Mouse (Mus musculus) gastrocnemius, postnatal 36 days (tissue): ENCODE data around the gene Ap2b1. TPM values are rescaled to one million over a fixed set of nuclear protein-coding genes. Genes with fewer than 3 reads are reported as not detected.
"Not testable (repeated sequence)": the region's sequence is repeated elsewhere in the genome, so short reads cannot be mapped to it uniquely, and the experiment has no call there.

Experiments used
- DNase-seq, 2 experiments: peaks; one replicate each; pipeline ENCODE4 v3.0.0; 2022
- intact Hi-C: fragments of 180-260 bp; cut with DNase I; formaldehyde crosslinking; loops from one replicate; pipeline ENCODE4 v1.15.1; 2025
- total RNA-seq, 2 experiments: library from RNA; stranded (reverse); gene quantifications; 2 replicates each; pipeline ENCODE4 v1.2.3; 2021

Gene Ap2b1
- total RNA-seq, 2 experiments from 2014 or later = 26.1 to 27.3 TPM

DNA sequence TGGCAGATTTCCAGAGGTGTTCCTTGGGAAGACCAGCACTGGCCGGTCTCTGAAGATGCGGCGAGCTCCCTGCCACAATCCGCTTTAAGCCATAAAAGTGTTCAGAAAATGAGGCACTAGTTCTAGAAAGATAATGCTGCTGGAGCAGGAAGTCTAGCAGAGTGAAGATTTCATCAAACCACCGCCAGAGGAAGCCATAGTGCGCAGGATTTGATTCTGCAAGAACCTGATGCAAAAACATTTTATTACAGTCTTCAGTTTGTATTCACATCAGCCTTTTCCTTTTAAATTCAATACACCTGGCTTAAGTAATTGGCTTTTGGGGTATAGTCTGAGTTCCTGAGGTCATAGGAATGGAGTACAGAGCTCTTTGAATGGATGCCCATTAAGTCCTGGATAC lies 1.0 kb upstream of the Ap2b1 start:
- intact Hi-C loops = no loop called here
- DNase-seq = no peak

- no peak for DNase-seq
- intact Hi-C loops = no loop called here
Measured at GRCm38 (mm10) chr11:83299724-83300123, 900 bp downstream of the Ap2b1 start.

DNA sequence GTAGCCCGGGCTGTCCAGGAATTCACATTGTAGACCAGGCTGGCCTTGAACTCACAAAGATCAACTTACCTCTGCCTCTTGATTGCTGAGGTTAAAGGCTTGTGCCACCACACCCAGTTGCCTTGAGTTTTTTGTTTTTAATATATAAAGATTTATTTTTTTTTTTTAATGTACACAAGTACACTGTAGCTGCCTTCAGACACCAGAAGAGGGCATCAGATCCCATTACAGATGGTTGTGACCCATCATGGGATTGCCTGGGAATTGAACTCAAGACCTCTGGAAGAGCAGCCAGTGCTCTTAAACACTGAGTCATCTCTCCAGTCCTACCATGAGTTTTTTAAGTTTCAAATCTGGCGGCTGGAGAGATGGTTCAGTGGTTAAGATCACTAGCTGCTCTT lies 2.6 kb downstream of the Ap2b1 start:
- intact Hi-C loops = no loop called here
- no peak for DNase-seq

DNA sequence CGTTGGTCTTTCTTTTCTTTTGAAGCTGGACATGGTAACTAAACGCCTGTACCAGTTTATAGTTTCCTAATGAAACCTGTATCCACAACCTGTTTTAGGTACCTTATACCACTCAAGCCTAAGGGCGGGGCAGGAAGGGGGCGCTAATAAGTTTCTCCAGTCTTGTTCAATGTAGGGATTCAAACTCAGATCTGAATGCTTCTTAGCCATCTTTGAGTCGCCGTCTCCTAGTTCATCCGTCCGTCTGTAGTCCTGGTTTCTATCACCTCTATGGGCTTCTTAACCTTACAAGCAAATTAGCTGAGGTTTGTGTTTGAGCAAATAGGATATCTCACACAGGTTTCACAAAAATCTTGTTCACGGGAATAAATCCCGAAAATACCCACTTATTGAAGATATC lies 3.3 kb downstream of the Ap2b1 start:
- intact Hi-C loops = no loop called here
- no peak for DNase-seq

- intact Hi-C loops = no loop called here
- peak; percentile 88 to 91 for DNase-seq
Measured at GRCm38 (mm10) chr11:83302526-83303251, 3.9 kb downstream of the Ap2b1 start, which contains the start of gene Pex12. Gene Pex12, minus strand, starts transcription at chr11:83302586.

- no peak for DNase-seq
- intact Hi-C loops = no loop called here
Measured at GRCm38 (mm10) chr11:83303751-83304150, 4.9 kb downstream of the Ap2b1 start.

- DNase-seq = no peak
Measured at GRCm38 (mm10) chr11:83304485-83304884, 5.7 kb downstream of the Ap2b1 start.

GRCm38 (mm10) chr11:83306700-83307253 lies 8.0 kb downstream of the Ap2b1 start:
- intact Hi-C loops = no loop called here
- no peak for DNase-seq

More at GRCm38 (mm10) chr11:83304485-83304884, 5.7 kb downstream of the Ap2b1 start:
- intact Hi-C loops = no loop called here

- intact Hi-C loops = no loop called here
- no peak for DNase-seq
Measured at GRCm38 (mm10) chr11:83312471-83312870, 13.6 kb downstream of the Ap2b1 start.

- intact Hi-C loops = no loop called here
- DNase-seq = no peak
Measured at GRCm38 (mm10) chr11:83319048-83319447, 20.2 kb downstream of the Ap2b1 start.

DNA sequence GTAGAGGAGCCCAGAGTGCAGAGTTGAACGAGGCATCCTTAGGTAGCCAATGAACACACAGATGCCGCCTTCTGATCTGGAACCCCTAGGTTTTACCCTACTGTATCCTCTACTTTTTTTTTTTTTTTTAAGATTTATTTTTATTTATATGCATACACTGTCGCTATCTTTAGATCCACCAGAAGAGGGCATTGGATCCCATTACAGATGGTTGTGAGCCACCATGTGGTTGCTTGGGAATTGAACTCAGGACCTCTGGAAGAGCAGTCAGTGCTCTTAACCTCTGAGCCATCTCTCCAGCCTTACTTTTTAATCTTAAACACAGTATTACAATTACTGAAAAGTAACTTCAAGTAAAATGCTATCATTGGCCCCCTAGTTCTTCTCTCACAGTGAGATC lies 27.9 kb downstream of the Ap2b1 start:
- intact Hi-C loops = loop anchor here (2.0 kb wide), 1 partner anchor 98 kb away; no protein-coding TSS in a partner anchor
- DNase-seq = not testable (repeated sequence)

DNA sequence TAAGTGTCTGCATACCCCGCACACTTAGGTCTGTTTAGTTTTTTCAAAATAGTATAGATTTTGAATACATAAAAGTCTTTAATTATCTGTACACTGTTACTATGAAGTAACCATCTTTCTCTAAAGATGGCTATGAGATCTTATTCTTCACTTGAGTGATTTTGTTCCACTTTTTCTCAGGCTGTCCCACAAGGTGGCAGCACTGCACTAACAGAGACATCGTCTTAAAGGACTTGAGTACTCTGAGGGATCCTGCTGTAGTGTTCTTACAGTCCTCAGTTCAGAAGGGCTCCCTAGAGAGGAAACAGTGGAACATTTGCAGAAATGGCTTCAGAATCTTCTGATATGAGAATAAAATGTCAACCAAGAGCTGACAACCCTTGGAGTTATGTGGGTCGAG lies 28.6 kb downstream of the Ap2b1 start:
- DNase-seq = peak in 1 of 2 experiments; percentile 13
- intact Hi-C loops = loop anchor here (2.0 kb wide), 1 partner anchor 97 kb away; no protein-coding TSS in a partner anchor

GRCm38 (mm10) chr11:83335826-83336225 lies 37.0 kb downstream of the Ap2b1 start:
- intact Hi-C loops = loop anchor here (10.0 kb wide), 1 partner anchor 149 kb away; no protein-coding TSS in a partner anchor
- DNase-seq = no peak

DNA sequence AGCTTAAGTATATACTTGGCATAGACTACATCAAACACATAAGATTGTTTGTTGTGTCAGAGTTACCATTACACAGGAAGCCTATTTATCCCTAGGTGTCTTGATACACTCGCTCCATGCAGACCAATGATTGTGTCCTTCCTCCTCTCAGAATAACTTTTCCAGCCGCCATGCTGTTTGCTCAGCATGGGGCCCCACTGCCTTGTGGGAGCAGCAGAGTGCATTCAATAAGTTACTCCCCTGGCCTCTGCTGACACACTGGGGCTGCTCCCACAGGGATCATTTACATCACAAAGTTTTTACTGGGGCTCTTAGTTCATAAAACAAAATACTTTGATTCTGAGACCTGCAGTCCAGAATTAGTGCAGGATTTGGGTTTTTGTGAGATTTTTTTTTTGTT lies 40.9 kb downstream of the Ap2b1 start:
- intact Hi-C loops = loop anchor here (10.0 kb wide), 1 partner anchor 145 kb away; no protein-coding TSS in a partner anchor
- no peak for DNase-seq

GRCm38 (mm10) chr11:83341716-83342245 lies 43.0 kb downstream of the Ap2b1 start:
- intact Hi-C loops = no loop called here
- no peak for DNase-seq

DNA sequence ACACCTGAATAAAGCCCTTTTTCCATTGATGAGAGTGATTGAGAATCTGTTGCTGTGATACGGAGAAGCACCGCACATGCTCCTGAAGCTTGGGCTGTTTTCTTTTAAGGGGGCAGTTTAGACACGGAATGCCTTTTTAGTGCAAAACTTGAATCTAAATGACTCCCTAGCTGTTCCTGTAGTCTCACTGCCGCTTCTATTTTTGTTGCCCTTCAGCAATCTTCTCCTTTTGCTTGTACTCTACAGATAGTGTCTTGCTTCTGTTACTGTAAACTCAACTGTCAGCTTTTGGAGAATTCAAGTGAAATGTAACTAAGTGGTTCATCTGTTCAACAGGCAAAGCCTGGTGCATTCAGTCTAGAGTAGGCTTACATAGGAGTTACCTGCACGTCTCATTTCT lies 56.6 kb downstream of the Ap2b1 start:
- intact Hi-C loops = no loop called here
- DNase-seq = no peak

DNA sequence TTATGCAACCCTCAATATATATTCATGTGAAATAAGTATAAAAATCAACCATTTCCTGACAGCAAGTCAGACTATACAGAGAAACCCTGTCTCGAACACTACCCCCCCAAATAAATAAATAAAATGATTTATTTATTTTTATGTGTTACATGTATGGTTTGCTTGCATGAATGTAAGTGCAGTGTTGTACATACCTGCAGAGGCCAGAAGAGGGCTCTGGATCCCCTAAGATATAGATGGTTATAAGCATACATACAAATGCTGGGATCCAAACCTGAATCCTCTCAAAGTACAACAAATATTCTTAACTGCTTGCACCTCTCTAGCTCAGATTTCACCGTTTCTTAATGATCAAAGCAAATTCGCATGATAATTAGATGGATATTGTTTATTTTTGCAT lies 58.6 kb downstream of the Ap2b1 start:
- intact Hi-C loops = loop anchor here (2.0 kb wide), 1 partner anchor 67 kb away; no protein-coding TSS in a partner anchor

DNA sequence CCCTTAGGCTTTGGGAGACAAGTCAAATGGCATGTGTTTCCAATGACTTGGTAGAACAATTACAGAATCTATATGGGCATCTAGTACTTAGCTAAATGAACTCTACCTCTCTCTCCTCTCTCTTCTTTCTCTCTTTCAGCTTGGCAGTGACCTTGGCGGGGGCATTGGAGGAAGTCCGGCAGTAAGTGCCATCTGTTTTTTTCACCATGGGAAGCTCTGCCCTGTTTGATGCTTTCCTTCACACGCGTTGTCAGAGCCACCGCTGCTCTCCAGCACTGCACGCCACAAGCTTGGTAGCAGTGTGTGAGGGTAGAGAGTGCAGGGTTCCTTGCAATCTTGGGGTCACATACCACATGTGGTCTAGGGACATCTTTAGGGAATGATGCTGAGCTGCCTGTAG lies 65.8 kb downstream of the Ap2b1 start:
- intact Hi-C loops = no loop called here

More for the DNA sequence above, 58.6 kb downstream of the Ap2b1 start:
- no peak for DNase-seq

GRCm38 (mm10) chr11:83371267-83371666 lies 72.4 kb downstream of the Ap2b1 start:
- intact Hi-C loops = no loop called here

More for the DNA sequence above, 65.8 kb downstream of the Ap2b1 start:
- no peak for DNase-seq

DNA sequence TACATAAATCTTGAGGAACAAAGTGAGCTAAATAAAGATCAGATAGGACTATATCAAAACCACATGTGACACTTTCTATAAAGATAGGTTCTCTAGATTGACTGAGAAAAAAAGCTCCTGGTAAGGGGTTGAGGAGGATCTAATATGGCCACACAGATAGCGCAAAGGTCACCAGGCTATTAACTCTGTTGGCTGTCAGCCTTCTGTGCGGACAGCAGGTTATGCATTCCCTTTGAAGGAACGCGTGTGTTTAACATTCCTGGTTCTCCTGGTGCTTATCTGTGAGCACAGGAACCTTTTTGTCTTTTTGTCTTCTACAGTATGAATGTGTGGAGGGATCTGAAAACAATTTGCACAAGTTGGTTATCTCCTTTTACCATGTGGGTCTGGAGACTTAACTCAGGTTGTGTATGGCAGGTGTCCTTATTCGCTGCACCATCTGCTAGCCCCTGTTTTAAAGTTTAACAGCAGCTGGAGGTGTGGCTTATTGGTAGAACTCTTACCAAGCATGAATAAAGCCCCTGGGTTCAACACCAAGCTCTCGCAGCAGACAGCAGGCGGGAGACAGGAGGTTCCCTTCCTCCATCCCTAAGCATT lies 81.0 kb downstream of the Ap2b1 start:
- DNase-seq = no peak
- intact Hi-C loops = no loop called here

More at GRCm38 (mm10) chr11:83371267-83371666, 72.4 kb downstream of the Ap2b1 start:
- DNase-seq = no peak

DNA sequence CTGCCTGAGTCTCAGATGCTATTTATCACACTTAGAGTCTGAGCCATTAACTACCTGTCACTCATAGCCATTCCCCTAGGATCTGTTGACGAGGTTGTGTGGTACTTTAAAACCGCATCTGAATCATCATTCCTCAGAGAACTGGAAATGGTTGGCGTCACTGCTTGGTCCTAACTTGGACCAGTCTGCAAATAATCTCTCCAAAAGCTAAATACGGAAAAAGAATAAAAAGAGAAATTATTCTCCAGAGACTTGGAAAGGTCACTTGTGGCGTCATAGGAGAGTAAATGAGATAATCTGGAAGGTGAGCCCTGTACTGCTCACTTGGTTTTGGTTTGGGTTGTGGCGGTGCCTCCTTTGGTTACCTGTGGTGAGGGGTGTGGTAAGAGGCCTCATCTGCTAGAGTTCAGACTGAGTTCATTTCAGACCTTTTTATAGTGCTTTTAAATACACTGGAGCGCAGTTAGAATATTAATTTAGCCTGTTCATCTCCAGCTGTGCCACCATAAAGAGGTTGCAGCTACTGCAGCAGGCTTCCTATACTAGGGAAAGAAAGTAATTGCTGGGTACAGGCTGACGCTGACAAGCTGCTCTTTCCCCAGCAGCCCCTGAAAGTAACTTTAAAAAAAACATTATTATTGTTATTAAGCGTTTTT lies 84.2 kb downstream of the Ap2b1 start:
- DNase-seq = no peak
- intact Hi-C loops = no loop called here
